ENCODE assay signal across 20 mouse cellular contexts in genomic region chr8:126745992-126746775, GRCm38 (mm10).
DNase-seq lines count a peak whose midpoint lies in the region; ATAC-seq and TF ChIP-seq lines count a peak whose summit lies in the region.
"Had no signal": no experiment of that assay in that cellular context is flagged by ENCODE, and none has a peak within 500 bp of the region (broad histone marks: within the 10 kb centered on the region; RNA-seq: fewer than 3 reads in every experiment).

No protein-coding gene starts in this region.

- WGBS in intestine, embryonic 15.5 days: 75% methylated on average over 18 of the region's 18 CpGs
- WGBS in intestine, embryonic 16.5 days: 76% methylated on average over 18 of the region's 18 CpGs

- 0 out of 2 replicates have a peak overlapping the region, but pooled peaks have one; percentile 13 for H3K27ac ChIP-seq in intestine, embryonic 15.5 days
- H3K27ac ChIP-seq in intestine, embryonic 16.5 days (ENCODE audit: low read length): no peak overlapping the region
- H3K27ac ChIP-seq in embryonic fibroblast, embryonic 13.5 days (ENCODE audit: insufficient read depth, low read length): peak overlapping the region; percentile 64
- H3K27ac ChIP-seq: hindbrain, embryonic 14.5 days; layer of hippocampus, adult 2 months; liver, embryonic 12.5 days had no signal

- H3K9ac ChIP-seq in intestine, embryonic 15.5 days: no peak overlapping the region
- no peak overlapping the region for H3K9ac ChIP-seq in intestine, embryonic 16.5 days (ENCODE audit: low read depth, low read length)
- H3K9ac ChIP-seq: hindbrain, embryonic 14.5 days; liver, embryonic 12.5 days had no signal

- peak; percentile 41 for DNase-seq in embryo, embryonic 10 days (ENCODE audit: low spot score)
- DNase-seq in embryo, embryonic 9.5 days (ENCODE audit: extremely low spot score): no peak
- DNase-seq in embryo, embryonic 10.5 days (ENCODE audit: low spot score): peak; percentile 40
- DNase-seq in c-Kit-positive CD71-positive TER-119-positive erythroid progenitor cells, embryonic 14.5 days (ENCODE audit: low spot score): no peak
- no peak for DNase-seq in cerebellum, postnatal 25 days
- DNase-seq: cerebellum, adult 2 months; heart, postnatal 10 days; kidney, adult 18-20 months; kidney, postnatal 14 days; lung, adult 2 months; right cerebral cortex, postnatal 25 days had no signal

- TF ChIP-seq CTCF in embryonic fibroblast, embryonic 13.5 days (IDR thresholded peaks at IDR 0.05; ENCODE audit: borderline replicate concordance, insufficient read depth, low read length): no peak

- H3K27me3 ChIP-seq in intestine, embryonic 15.5 days (replicated peaks): no peaks in the 10 kb centered on the region
- no peaks in the 10 kb centered on the region for H3K27me3 ChIP-seq in intestine, embryonic 16.5 days (replicated peaks; ENCODE audit: control insufficient read depth, insufficient read depth, low read length)
- H3K27me3 ChIP-seq: liver, embryonic 12.5 days had no signal

- no peak for TF ChIP-seq POLR2A in embryonic fibroblast, embryonic 13.5 days (IDR thresholded peaks at IDR 0.05; ENCODE audit: low read depth, low read length)

- peaks cover 23% of the 10 kb centered on the region for H3K4me1 ChIP-seq in intestine, embryonic 15.5 days (replicated peaks)
- peaks cover 11% of the 10 kb centered on the region; the same call in 1 of the 2 replicates for H3K4me1 ChIP-seq in intestine, embryonic 16.5 days (ENCODE audit: control insufficient read depth, insufficient read depth, low read length)
- peaks cover 13% of the 10 kb centered on the region for H3K4me1 ChIP-seq in embryonic fibroblast, embryonic 13.5 days (ENCODE audit: control insufficient read depth, insufficient read depth, low read length)
- H3K4me1 ChIP-seq: liver, embryonic 12.5 days had no signal

- H3K4me3 ChIP-seq in intestine, embryonic 15.5 days (replicated peaks): no peak overlapping the region
- H3K4me3 ChIP-seq in intestine, embryonic 16.5 days (ENCODE audit: low read length): no peak overlapping the region
- no peak overlapping the region for H3K4me3 ChIP-seq in embryonic fibroblast, embryonic 13.5 days (ENCODE audit: insufficient read depth, low read length)
- H3K4me3 ChIP-seq: erythroblast, embryonic 14.5 days; layer of hippocampus, adult 2 months; liver, embryonic 12.5 days had no signal

- ATAC-seq in intestine, embryonic 15.5 days: no peak
- ATAC-seq in intestine, embryonic 16.5 days: no peak
- ATAC-seq: forebrain, embryonic 14.5 days; liver, embryonic 12.5 days had no signal

- H3K36me3 ChIP-seq in intestine, embryonic 15.5 days: no peaks in the 10 kb centered on the region
- no peaks in the 10 kb centered on the region for H3K36me3 ChIP-seq in intestine, embryonic 16.5 days (ENCODE audit: control insufficient read depth, insufficient read depth, low read length)
- H3K36me3 ChIP-seq: liver, embryonic 12.5 days had no signal

- H3K9me3 ChIP-seq in intestine, embryonic 15.5 days: no peaks in the 10 kb centered on the region
- no peaks in the 10 kb centered on the region for H3K9me3 ChIP-seq in intestine, embryonic 16.5 days (ENCODE audit: control insufficient read depth, low read length)
- H3K9me3 ChIP-seq: liver, embryonic 12.5 days had no signal

- no peak overlapping the region for H3K4me2 ChIP-seq in intestine, embryonic 15.5 days (replicated peaks)
- no peak overlapping the region for H3K4me2 ChIP-seq in intestine, embryonic 16.5 days (ENCODE audit: low read depth, low read length)
- H3K4me2 ChIP-seq: heart, embryonic 11.5 days; hindbrain, embryonic 14.5 days; liver, embryonic 12.5 days had no signal

Comparison
In these comparisons a context has a peak if more than half of its experiments do, and no peak if none do; other contexts are left out.
1. DNase-seq: peak in embryo, embryonic 10 days (single experiment) and embryo, embryonic 10.5 days (single experiment); none in embryo, embryonic 9.5 days (single experiment), c-Kit-positive CD71-positive TER-119-positive erythroid progenitor cells, embryonic 14.5 days (single experiment) and cerebellum, postnatal 25 days (0 of 2).